Mouse (Mus musculus) heart, embryonic 14.5 days (tissue): Measurements from ENCODE around the gene Susd5. TPM values are rescaled to one million over a fixed set of nuclear protein-coding genes. Genes with fewer than 3 reads are reported as not detected.

Source experiments
- polyA plus RNA-seq: library from polyadenylated mRNA; unstranded; fragments of >200 nt; fragmentation: Nextera tagmentation; extraction: Ambion mirVana; gene quantifications from 2 replicates; pipeline ENCODE4 v1.2.1, GENCODE M21; 2014

The Susd5 gene
- polyA plus RNA-seq, 1 experiment from 2014 or later = 0.34 TPM

Other genes with a start within 250 kb of the Susd5 start
- gene Ubp1, start 126.2 kb upstream of the Susd5 start, polyA plus RNA-seq = 25.9 and 27.6 TPM in 2 replicates
- gene Fbxl2, start 10.9 kb upstream of the Susd5 start, polyA plus RNA-seq = 1.9 and 2.7 TPM in 2 replicates